Mouse (Mus musculus) G1E (cell line): ENCODE data around the gene Ep400.

Experiments
- CTCF ChIP-seq: IDR thresholded peaks from 2 replicates; pipeline ENCODE4 v1.5.1; 2012; ENCODE audit warnings: low read depth, low read length, inconsistent platforms, mixed read lengths
- GATA1 ChIP-seq: IDR thresholded peaks from 2 replicates; pipeline ENCODE4 v1.6.1; 2012; ENCODE audit warnings: borderline replicate concordance, low read length, inconsistent platforms, mixed read lengths
- GATA2 ChIP-seq: IDR thresholded peaks from 2 replicates; pipeline ENCODE4 v1.6.1; 2012; ENCODE audit warnings: low read depth, low read length, inconsistent platforms, borderline replicate concordance
- TAL1 ChIP-seq: conservative IDR thresholded peaks from 2 replicates; pipeline ENCODE4 v1.6.1; 2012; ENCODE audit warnings: low read depth, low read length, inconsistent platforms, mixed read lengths

DNA sequence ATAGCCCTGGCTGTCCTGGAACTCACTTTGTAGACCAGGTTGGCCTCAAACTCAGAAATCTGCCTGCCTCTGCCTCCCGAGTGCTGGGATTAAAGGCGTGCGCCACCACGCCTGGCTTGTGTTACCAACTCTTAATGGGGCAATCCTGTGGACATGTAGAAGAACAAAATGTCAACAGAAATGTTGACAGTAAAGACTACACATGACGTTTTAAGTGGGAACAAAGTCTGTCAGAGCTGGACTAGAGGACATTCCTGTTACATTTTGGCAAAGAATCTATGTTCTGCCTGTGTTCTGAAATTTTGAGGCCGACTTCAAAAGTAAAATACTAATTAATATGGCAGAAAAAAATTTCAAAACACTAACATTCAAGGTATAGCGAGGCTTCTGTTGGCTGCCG lies 6.6 kb downstream of the Ep400 start:
- TF ChIP-seq CTCF (no peak), GATA1 (no peak), TAL1 (no peak), GATA2 (no peak)
